ENCODE assay signal across 23 mouse cellular contexts in genomic region chr11:10309023-10309720, GRCm38 (mm10).
DNase-seq lines count a peak whose midpoint lies in the region; ATAC-seq and TF ChIP-seq lines count a peak whose summit lies in the region.
"Had no signal": no experiment of that assay in that cellular context is flagged by ENCODE, and none has a peak within 500 bp of the region (broad histone marks: within the 10 kb centered on the region; RNA-seq: fewer than 3 reads in every experiment).

No protein-coding gene starts in this region.

- no peak overlapping the region for H3K4me3 ChIP-seq in midbrain, postnatal 0 days (ENCODE audit: low read depth, low read length)
- H3K4me3 ChIP-seq in midbrain, embryonic 16.5 days (ENCODE audit: low read depth, low read length): no peak overlapping the region
- no peak overlapping the region for H3K4me3 ChIP-seq in layer of hippocampus, adult 2 months
- H3K4me3 ChIP-seq: embryonic facial prominence, embryonic 12.5 days; forebrain, embryonic 12.5 days; heart, adult 2 months; heart, embryonic 15.5 days; hindbrain, embryonic 13.5 days had no signal

- TF ChIP-seq CTCF in midbrain, postnatal 0 days (IDR thresholded peaks at IDR 0.05): no peak
- TF ChIP-seq CTCF in layer of hippocampus, adult 2 months (conservative IDR thresholded peaks at IDR 0.05): no peak

- H3K9me3 ChIP-seq in midbrain, postnatal 0 days (ENCODE audit: low read length): no peaks in the 10 kb centered on the region
- no peaks in the 10 kb centered on the region for H3K9me3 ChIP-seq in midbrain, embryonic 16.5 days (replicated peaks; ENCODE audit: control insufficient read depth, low read length, poor library complexity, severe bottlenecking)
- H3K9me3 ChIP-seq: embryonic facial prominence, embryonic 12.5 days; forebrain, embryonic 12.5 days; G1E; heart, embryonic 15.5 days; hindbrain, embryonic 13.5 days had no signal

- no peak overlapping the region for H3K27ac ChIP-seq in midbrain, postnatal 0 days (ENCODE audit: low read depth, low read length)
- no peak overlapping the region for H3K27ac ChIP-seq in midbrain, embryonic 16.5 days (ENCODE audit: low read length)
- H3K27ac ChIP-seq in layer of hippocampus, adult 2 months: no peak overlapping the region
- H3K27ac ChIP-seq: embryonic facial prominence, embryonic 12.5 days; forebrain, embryonic 12.5 days; heart, adult 2 months; heart, embryonic 15.5 days; hindbrain, embryonic 13.5 days had no signal

- H3K4me2 ChIP-seq in midbrain, postnatal 0 days (ENCODE audit: low read depth, low read length, poor library complexity, severe bottlenecking): no peak overlapping the region
- H3K4me2 ChIP-seq in midbrain, embryonic 16.5 days (ENCODE audit: low read length): no peak overlapping the region
- H3K4me2 ChIP-seq: embryonic facial prominence, embryonic 12.5 days; forebrain, embryonic 12.5 days; heart, embryonic 11.5 days; heart, embryonic 15.5 days; hindbrain, embryonic 13.5 days had no signal

- peak; percentile 1 for DNase-seq in midbrain, postnatal 0 days (ENCODE audit: low spot score)
- DNase-seq in liver: no peak
- DNase-seq in layer of hippocampus, adult 2 months (ENCODE audit: low spot score in 2 of 2): no peak
- DNase-seq: adrenal gland, adult 8-10 months; adrenal gland, postnatal 36 days; B cell, adult 2 months; cerebellum, adult 2 months; cerebellum, postnatal 10 days; embryo, embryonic 11 days; gastrocnemius, postnatal 10 days; heart, adult 2 months; heart, postnatal 14 days had no signal

- no peaks in the 10 kb centered on the region for H3K36me3 ChIP-seq in midbrain, postnatal 0 days (ENCODE audit: insufficient read depth, low read length)
- H3K36me3 ChIP-seq in midbrain, embryonic 16.5 days (ENCODE audit: control insufficient read depth, insufficient read depth, low read length): no peaks in the 10 kb centered on the region
- H3K36me3 ChIP-seq: embryonic facial prominence, embryonic 12.5 days; forebrain, embryonic 12.5 days; G1E; heart, embryonic 15.5 days; hindbrain, embryonic 13.5 days had no signal

- H3K4me1 ChIP-seq in midbrain, postnatal 0 days (ENCODE audit: insufficient read depth, low read length): no peaks in the 10 kb centered on the region
- H3K4me1 ChIP-seq in midbrain, embryonic 16.5 days (ENCODE audit: control insufficient read depth, insufficient read depth, low read length): no peaks in the 10 kb centered on the region
- H3K4me1 ChIP-seq: embryonic facial prominence, embryonic 12.5 days; forebrain, embryonic 12.5 days; heart, embryonic 15.5 days; hindbrain, embryonic 13.5 days had no signal

- no peak for ATAC-seq in midbrain, postnatal 0 days (ENCODE audit: low FRiP score)
- ATAC-seq in midbrain, embryonic 16.5 days: no peak
- ATAC-seq in granulocyte monocyte progenitor cell, adult 5-6 weeks (replicated peaks; ENCODE audit: poor library complexity, severe bottlenecking): peak; percentile 52
- peak; percentile 63 for ATAC-seq in megakaryocyte-erythroid progenitor cell, adult 5-6 weeks (replicated peaks; ENCODE audit: low FRiP score, low TSS enrichment, poor library complexity, severe bottlenecking)
- ATAC-seq: CD4-positive, CD25-positive, alpha-beta regulatory T cell, adult 4 months; forebrain, embryonic 16.5 days had no signal

- WGBS in midbrain, postnatal 0 days: 70% methylated on average over 5 of the region's 5 CpGs
- 85% methylated on average over 5 of the region's 5 CpGs for WGBS in midbrain, embryonic 16.5 days

- H3K27me3 ChIP-seq in midbrain, postnatal 0 days (ENCODE audit: insufficient read depth, low read length): no peaks in the 10 kb centered on the region
- H3K27me3 ChIP-seq in midbrain, embryonic 16.5 days (ENCODE audit: control insufficient read depth, insufficient read depth, low read depth, low read length): no peaks in the 10 kb centered on the region
- H3K27me3 ChIP-seq: embryonic facial prominence, embryonic 12.5 days; forebrain, embryonic 12.5 days; heart, embryonic 15.5 days; hindbrain, embryonic 13.5 days had no signal

- no peak overlapping the region for H3K9ac ChIP-seq in midbrain, postnatal 0 days (replicated peaks; ENCODE audit: low read length, poor library complexity, severe bottlenecking)
- H3K9ac ChIP-seq in midbrain, embryonic 16.5 days (ENCODE audit: low read depth, low read length): no peak overlapping the region
- H3K9ac ChIP-seq: embryonic facial prominence, embryonic 12.5 days; forebrain, embryonic 12.5 days; heart, embryonic 15.5 days; hindbrain, embryonic 13.5 days had no signal

Comparison
In these comparisons a context has a peak if more than half of its experiments do, and no peak if none do; other contexts are left out.
1. ATAC-seq: peak in granulocyte monocyte progenitor cell, adult 5-6 weeks (single experiment) and megakaryocyte-erythroid progenitor cell, adult 5-6 weeks (single experiment); none in midbrain, postnatal 0 days (single experiment) and midbrain, embryonic 16.5 days (single experiment).